Mouse (Mus musculus) T-helper 1 cell (primary cell): Measurements from ENCODE around the gene Gm5141.
"Not testable (repeated sequence)": the region's sequence is repeated elsewhere in the genome, so short reads cannot be mapped to it uniquely, and the experiment has no call there.

Experiments used
- in situ Hi-C: fragments of 300-600 bp; cut with MboI, MseI; formaldehyde crosslinking; loops from one replicate; pipeline ENCODE4 v1.15.1; 2025; ENCODE audit warnings: high pct_unique_total_duplicates

Gene Gm5141

GRCm38 (mm10) chr13:62785199-62786134 lies at the start of gene Gm5141:
Gene Gm5141, minus strand, starts transcription at chr13:62785808.
- in situ Hi-C loops: loop anchor here (5.0 kb wide), 1 partner anchor 98 kb away; no protein-coding TSS in a partner anchor

GRCm38 (mm10) chr13:62833341-62833740 lies 47.7 kb upstream of the Gm5141 start:
- in situ Hi-C loops: no loop called here

DNA sequence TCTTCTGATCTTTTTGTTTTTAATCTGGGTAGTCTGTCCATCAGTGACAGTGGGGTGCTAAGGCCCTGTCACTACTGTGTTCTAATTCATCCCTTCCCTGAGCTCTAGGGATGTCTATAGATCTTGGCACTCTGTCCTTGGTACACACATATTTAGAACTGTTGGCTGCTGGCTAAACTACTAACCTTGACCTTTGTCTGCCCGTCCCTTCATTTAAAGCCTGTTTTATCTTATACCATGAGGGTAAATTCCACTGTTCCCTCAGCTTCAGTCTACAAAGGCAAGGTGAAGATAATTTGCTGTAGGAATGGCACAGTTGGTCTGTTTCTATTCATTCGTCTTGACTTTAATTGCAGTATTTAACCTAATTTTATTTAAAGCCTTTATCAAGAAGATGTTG lies 46.6 kb upstream of the Gm5141 start:
- in situ Hi-C loops: no loop called here

GRCm38 (mm10) chr13:62815705-62816104 lies 30.1 kb upstream of the Gm5141 start:
- in situ Hi-C loops: not testable (repeated sequence)

GRCm38 (mm10) chr13:62812713-62813112 lies 27.1 kb upstream of the Gm5141 start:
- in situ Hi-C loops: no loop called here

DNA sequence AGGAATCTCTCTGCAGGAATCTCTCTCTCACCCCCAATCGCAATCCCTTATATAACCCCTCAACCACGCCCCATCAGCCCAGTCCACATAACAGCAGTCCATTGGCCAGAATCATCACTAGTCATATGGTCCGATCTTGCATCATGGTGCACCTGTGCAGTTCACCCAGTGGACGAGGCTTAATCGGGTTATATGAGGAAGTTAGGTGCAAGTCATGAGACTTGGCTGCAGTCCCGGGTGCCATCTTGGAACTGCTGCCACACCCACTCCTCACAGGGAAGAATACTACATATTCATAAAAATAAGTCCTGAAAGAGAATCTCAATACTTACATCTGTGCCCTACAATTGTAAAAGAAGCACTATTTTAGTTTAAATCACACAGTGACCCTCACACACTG lies 22.4 kb upstream of the Gm5141 start:
- in situ Hi-C loops: not testable (repeated sequence)

DNA sequence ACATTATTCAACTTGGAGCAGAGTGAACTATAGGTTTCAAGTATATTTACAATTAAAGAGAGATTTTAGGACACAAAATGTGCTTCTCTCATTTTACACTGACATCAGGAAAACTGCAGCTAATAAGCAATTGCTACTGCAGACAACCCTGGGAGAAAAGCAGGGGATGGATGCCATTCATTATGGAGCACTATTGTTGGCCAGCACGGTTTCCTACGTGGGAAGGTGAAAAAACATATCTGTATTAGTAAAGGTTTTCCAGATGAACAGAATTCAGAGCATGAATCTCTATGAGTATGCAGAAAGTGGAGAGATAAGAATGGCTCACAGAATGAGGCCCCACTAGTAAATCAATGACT lies 506 bp upstream of the Gm5141 start:
- in situ Hi-C loops: loop anchor here (5.0 kb wide), 1 partner anchor 99 kb away; no protein-coding TSS in a partner anchor

DNA sequence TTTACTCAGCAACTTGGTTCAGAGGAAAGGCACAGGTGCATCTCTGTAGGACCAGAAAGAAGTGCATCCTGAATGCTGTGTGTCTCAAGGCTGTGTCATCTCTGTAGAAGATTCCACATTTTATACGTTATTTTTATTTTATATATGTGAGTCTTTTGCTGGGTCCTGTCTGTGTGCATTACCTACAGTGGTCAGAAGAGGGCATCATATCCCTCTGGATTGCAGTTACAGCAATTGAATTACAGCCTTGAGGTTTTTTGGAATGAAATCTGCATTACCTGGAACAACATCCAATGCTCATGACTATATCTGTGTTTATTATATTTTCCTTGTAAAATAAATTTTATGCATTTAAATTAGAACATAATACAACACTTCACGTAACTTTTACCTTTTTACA lies 21.8 kb downstream of the Gm5141 start:
- in situ Hi-C loops: loop anchor here (5.0 kb wide), 1 partner anchor 297 kb away; the partner anchor contains the start of gene Gm49359

DNA sequence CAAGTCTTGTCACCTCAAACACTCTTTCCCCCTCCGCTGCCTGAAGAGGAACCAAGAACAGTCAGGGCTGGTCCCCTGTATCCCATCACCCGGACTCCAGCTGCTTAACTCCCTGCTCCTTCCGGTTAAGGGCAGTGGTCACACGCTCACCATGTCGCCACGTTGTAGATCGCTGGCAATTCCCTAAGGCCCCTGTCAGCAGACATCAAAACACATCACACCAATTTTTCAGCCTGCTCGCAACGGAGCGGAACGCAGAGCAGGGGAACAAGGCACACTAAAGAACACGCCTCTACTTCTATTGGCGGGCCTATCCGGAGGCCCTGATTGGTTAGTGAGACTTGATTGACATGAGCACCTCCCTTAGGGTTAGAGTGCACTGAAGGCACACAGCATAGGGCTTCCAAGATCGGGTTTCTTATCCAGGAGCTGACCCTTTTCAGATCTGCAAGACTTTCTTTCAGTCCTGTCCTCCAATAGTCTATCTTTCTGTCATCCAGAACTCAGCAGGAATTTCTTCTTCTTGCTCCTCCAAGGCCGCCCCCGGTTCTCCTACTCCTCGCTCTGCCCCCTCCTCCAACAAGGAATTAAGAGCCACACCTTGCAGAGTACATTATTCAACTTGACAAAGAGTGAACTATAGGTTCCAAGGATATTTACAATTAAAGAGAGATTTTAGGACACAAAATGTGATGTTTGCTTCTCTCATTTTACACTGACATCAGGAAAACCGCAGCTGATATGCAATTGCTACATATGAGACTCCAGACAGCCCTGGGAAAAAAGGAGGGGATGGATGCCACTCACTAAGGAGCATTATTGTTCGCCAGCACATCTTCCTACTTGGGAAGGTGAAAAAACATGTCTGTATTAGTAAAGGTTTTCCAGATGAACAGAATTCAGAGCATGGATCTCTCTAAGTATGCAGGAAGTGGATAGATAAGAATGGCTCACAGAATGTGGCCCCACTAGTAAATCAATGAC lies 24.9 kb downstream of the Gm5141 start, which contains the start of gene Platr25:
Gene Platr25 (minus strand): TSS at position 278 of the 984 bp plus-strand sequence.
- in situ Hi-C loops: loop anchor here (5.0 kb wide), 1 partner anchor 293 kb away; the partner anchor contains the start of gene Gm49359

DNA sequence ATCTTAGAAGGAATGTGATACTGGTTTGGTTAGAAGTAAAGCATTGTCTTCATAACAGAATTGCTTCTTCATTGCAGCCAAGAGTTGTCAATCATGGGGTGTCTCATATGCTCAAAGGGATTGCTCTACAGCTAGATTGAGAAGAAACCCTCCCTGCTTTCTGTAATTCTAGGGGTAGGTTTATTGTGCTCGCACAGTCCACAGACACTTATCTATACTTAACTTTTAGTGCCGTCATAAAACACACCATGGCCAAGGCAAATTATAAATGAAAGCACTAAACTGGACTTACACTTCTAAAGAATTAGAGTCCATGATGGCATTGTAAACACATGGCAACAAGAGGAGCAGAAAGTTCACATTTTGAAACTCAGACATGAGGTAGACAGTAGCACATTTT lies 52.3 kb downstream of the Gm5141 start:
- in situ Hi-C loops: no loop called here
